In genomic region chr1:177717057-177717835, GRCm38 (mm10) we compare ENCODE assay signal across 24 mouse cellular contexts. TPM values are rescaled to one million over a fixed set of nuclear protein-coding genes. Genes with fewer than 3 reads are reported as not detected.
DNase-seq lines count a peak whose midpoint lies in the region; ATAC-seq and TF ChIP-seq lines count a peak whose summit lies in the region.
"Had no signal": no experiment of that assay in that cellular context is flagged by ENCODE, and none has a peak within 500 bp of the region (broad histone marks: within the 10 kb centered on the region; RNA-seq: fewer than 3 reads in every experiment).

No protein-coding gene starts in this region.

- H3K27me3 ChIP-seq in MEL (ENCODE audit: control insufficient read depth in 1 of 2, insufficient read depth in 2 of 2, low read length in 2 of 2), result no peaks in the 10 kb centered on the region
- H3K27me3 ChIP-seq in liver, embryonic 16.5 days (ENCODE audit: control insufficient read depth, insufficient read depth, low read depth, low read length), result no peaks in the 10 kb centered on the region
- H3K27me3 ChIP-seq: heart, embryonic 15.5 days had no signal

- H3K4me2 ChIP-seq in liver, embryonic 16.5 days (ENCODE audit: low read depth, low read length), result no peak overlapping the region
- H3K4me2 ChIP-seq: heart, embryonic 15.5 days; midbrain, embryonic 11.5 days had no signal

- H3K79me2 ChIP-seq in MEL (ENCODE audit: control insufficient read depth, insufficient read depth, low read length, poor library complexity), result no peaks in the 10 kb centered on the region

- ATAC-seq in erythroid progenitor cell, adult 5-6 weeks (replicated peaks; ENCODE audit: low FRiP score, poor library complexity, severe bottlenecking), result 0 out of 2 replicates have a peak, but pooled peaks have one; percentile 49
- ATAC-seq in liver, embryonic 16.5 days (ENCODE audit: low read depth), result peak; percentile 52
- ATAC-seq: inflammation-experienced regulatory T-cells, adult 6 months had no signal

- H3K4me3 ChIP-seq in MEL (ENCODE audit: control insufficient read depth in 1 of 2, insufficient read depth in 1 of 2, low read depth in 2 of 2, low read length in 2 of 2), result peak overlapping the region in 1 of 2 experiments; percentile 45; a peak in 2 of 4 replicates
- no peak overlapping the region for H3K4me3 ChIP-seq in liver, embryonic 16.5 days (ENCODE audit: low read depth, low read length)
- no peak overlapping the region for H3K4me3 ChIP-seq in gastrocnemius, adult 2 months
- H3K4me3 ChIP-seq: erythroblast, embryonic 14.5 days; heart, embryonic 15.5 days; hindbrain, embryonic 10.5 days had no signal

- intact Hi-C loops in left cerebral cortex, postnatal 14 days (cut with DNase I), result no loop called here
- intact Hi-C loops in left cerebral cortex, postnatal 4 days (cut with DNase I), result no loop called here
- intact Hi-C loops in gastrocnemius, adult 2 months (cut with DNase I), result no loop called here

- peak overlapping the region; percentile 53 for H3K9ac ChIP-seq in MEL (ENCODE audit: control insufficient read depth, low read depth, low read length, poor library complexity, severe bottlenecking)
- no peak overlapping the region for H3K9ac ChIP-seq in liver, embryonic 16.5 days (ENCODE audit: low read depth, low read length)
- H3K9ac ChIP-seq: heart, embryonic 15.5 days had no signal

- H3K4me1 ChIP-seq in MEL (ENCODE audit: control insufficient read depth in 1 of 2, insufficient read depth in 2 of 2, low read length in 2 of 2), result peaks cover 15 to 43% of the 10 kb centered on the region in 2 experiments
- peaks cover 7% of the 10 kb centered on the region for H3K4me1 ChIP-seq in liver, embryonic 16.5 days (ENCODE audit: control insufficient read depth, low read depth, low read length)

- TF ChIP-seq RAD21 in MEL (IDR thresholded peaks at IDR 0.05; ENCODE audit: low read depth, low read length), result no peak

- DNase-seq in left cerebral cortex, postnatal 14 days (ENCODE audit: low spot score in 2 of 2), result peak; percentile 30 to 33
- no peak for DNase-seq in left cerebral cortex, postnatal 4 days
- DNase-seq in MEL (ENCODE audit: low read depth, low spot score), result peak; percentile 60
- DNase-seq in ovary, adult 18-20 months (ENCODE audit: low spot score), result no peak
- no peak for DNase-seq in gastrocnemius, adult 2 months
- DNase-seq: heart, adult 18-20 months; kidney, postnatal 14 days; layer of hippocampus, adult 9-11 months; lung, adult 18-20 months; lung, postnatal 36 days; thymus, adult 18-20 months had no signal

- TF ChIP-seq CTCF in MEL (IDR thresholded peaks at IDR 0.05 in 2 of 3, conservative IDR thresholded peaks at IDR 0.05 in 1 of 3; ENCODE audit: control insufficient read depth in 1 of 3, insufficient read depth in 1 of 3, low read depth in 2 of 3, low read length in 3 of 3, poor library complexity in 1 of 3, severe bottlenecking in 1 of 3), result no peak
- no peak for TF ChIP-seq CTCF in gastrocnemius, adult 2 months (IDR thresholded peaks at IDR 0.05)

- no peak; a peak in 1 of 4 replicates for TF ChIP-seq POLR2A in MEL (IDR thresholded peaks at IDR 0.05; ENCODE audit: control insufficient read depth in 1 of 2, insufficient read depth in 1 of 2, low read depth in 1 of 2, low read length in 2 of 2, poor library complexity in 1 of 2)

- 43% methylated on average over 7 of the region's 7 CpGs for WGBS in liver, embryonic 16.5 days (ENCODE audit: insufficient replicate concordance)

- H3K9me3 ChIP-seq in MEL (replicated peaks; ENCODE audit: insufficient read depth, low read length), result no peaks in the 10 kb centered on the region
- no peaks in the 10 kb centered on the region for H3K9me3 ChIP-seq in liver, embryonic 16.5 days (replicated peaks; ENCODE audit: control insufficient read depth, low read length)
- H3K9me3 ChIP-seq: heart, embryonic 15.5 days; hindbrain, embryonic 10.5 days had no signal

- H3K27ac ChIP-seq in MEL (ENCODE audit: control insufficient read depth, low read depth, low read length), result peak overlapping the region; percentile 88
- no peak overlapping the region; the same call in 1 of the 2 replicates for H3K27ac ChIP-seq in liver, embryonic 16.5 days (ENCODE audit: low read length)
- H3K27ac ChIP-seq in gastrocnemius, adult 2 months, result no peak overlapping the region
- H3K27ac ChIP-seq: heart, embryonic 15.5 days had no signal

- peaks cover 0 to 45% of the 10 kb centered on the region in 2 experiments; a peak in 2 of 4 replicates for H3K36me3 ChIP-seq in MEL (ENCODE audit: control insufficient read depth in 1 of 2, insufficient read depth in 2 of 2, low read length in 2 of 2)
- no peaks in the 10 kb centered on the region for H3K36me3 ChIP-seq in liver, embryonic 16.5 days (ENCODE audit: control insufficient read depth, insufficient read depth)
- H3K36me3 ChIP-seq: heart, embryonic 15.5 days; hindbrain, embryonic 10.5 days had no signal

- peak in 1 of 2 experiments; percentile 34; a peak in 2 of 4 replicates for TF ChIP-seq EP300 in MEL (IDR thresholded peaks at IDR 0.05; ENCODE audit: low read depth in 1 of 2, low read length in 2 of 2)

TF ChIP-seq in MEL, 35 proteins besides CTCF, POLR2A, EP300 and RAD21:
- TF ChIP-seq MEF2A (IDR thresholded peaks at IDR 0.05; ENCODE audit: extremely low read depth, insufficient replicate concordance, low read depth, low read length, poor library complexity, severe bottlenecking) (no peak), SIN3A (IDR thresholded peaks at IDR 0.05; ENCODE audit: low read length) (no peak), E2F4 (IDR thresholded peaks at IDR 0.05; ENCODE audit: borderline replicate concordance, low read depth, low read length) (no peak), GATA1 (IDR thresholded peaks at IDR 0.05; ENCODE audit: low read depth, low read length) (no peak), SMC3 (IDR thresholded peaks at IDR 0.05; ENCODE audit: low read depth, low read length) (no peak), MAX (IDR thresholded peaks at IDR 0.05; ENCODE audit: low read length) (no peak), ZMIZ1 (IDR thresholded peaks at IDR 0.05; ENCODE audit: low read depth, low read length) (no peak)

RNA-seq across cellular contexts. Expression of gene 1700016C15Rik, which starts 12.4 kb away (rescaled TPM):
- total RNA-seq in left cerebral cortex, postnatal 14 days (2021), result not detected
- not detected for total RNA-seq in left cerebral cortex, postnatal 4 days (2021)
- not detected in 2 replicates for total RNA-seq in MEL (2012; rRNA removed)
- polyA plus RNA-seq in MEL (2012; ENCODE audit: insufficient read depth in 1 of 2, insufficient read length in 2 of 2, low read depth in 1 of 2, low replicate concordance in 2 of 2, missing spikeins in 1 of 2), result not detected
- total RNA-seq in erythroid progenitor cell, adult 5-6 weeks (2015; ENCODE audit: low replicate concordance), result not detected in 2 replicates
- total RNA-seq in erythroid progenitor cell, adult 5-6 weeks (2017; ENCODE audit: low replicate concordance), result not detected in 2 replicates
- polyA plus RNA-seq in liver, embryonic 16.5 days (2015; fragmentation: Nextera tagmentation; extraction: Ambion mirVana), result not detected in 2 replicates
- total RNA-seq in gastrocnemius, adult 2 months (2021), result not detected
- total RNA-seq: adrenal gland, adult 18-20 months; ES-E14; gastrocnemius, adult 8-10 months; heart, adult 18-20 months had no signal
- polyA plus RNA-seq: embryonic facial prominence, embryonic 11.5 days; erythroblast, embryonic 14.5 days; forebrain, embryonic 16.5 days; heart, embryonic 15.5 days; hindbrain, embryonic 10.5 days; midbrain, embryonic 11.5 days; neural tube, embryonic 14.5 days had no signal

Comparison
In these comparisons a context has a peak if more than half of its experiments do, and no peak if none do; other contexts are left out.
1. DNase-seq: peak in left cerebral cortex, postnatal 14 days (2 of 2) and MEL (single experiment); none in left cerebral cortex, postnatal 4 days (single experiment), ovary, adult 18-20 months (single experiment) and gastrocnemius, adult 2 months (single experiment).